Mouse (Mus musculus) erythroblast, adult 5-6 weeks (primary cell): Measurements from ENCODE around the gene Lrrc8c. TPM values are rescaled to one million over a fixed set of nuclear protein-coding genes. Genes with fewer than 3 reads are reported as not detected.

Experiments used
- ATAC-seq: replicated peaks from 2 replicates; pipeline ENCODE4 v1.8.0; 2016; ENCODE audit warnings: moderate number of reproducible peaks, mild to moderate bottlenecking, moderate TSS enrichment, inconsistent platforms; ENCODE audit not compliant: poor library complexity, low FRiP score, severe bottlenecking
- total RNA-seq, 2 experiments: library from RNA; stranded (forward) in 1 of 2; stranded (reverse) in 1 of 2; fragments of 150-400 nt in 1 of 2; fragments of 200-764, 138-1000 nt in 1 of 2; gene quantifications; 2 replicates each; pipeline versions ENCODE4 v1.2.3 to v1.2.4; 2015 to 2017; ENCODE audit warnings: low replicate concordance in 2 of 2

Lrrc8c gene
- total RNA-seq, 2 experiments from 2014 or later, result 9.4 to 24.6 TPM

- ATAC-seq, result no peak
These were observed 18.8 kb upstream of the Lrrc8c start for GRCm38 (mm10) chr5:105500132-105501121.

- ATAC-seq, result no peak
These were observed 18.1 kb upstream of the Lrrc8c start for GRCm38 (mm10) chr5:105501136-105501535.

- ATAC-seq, result no peak
These were observed 10.4 kb upstream of the Lrrc8c start for GRCm38 (mm10) chr5:105508813-105509212.

- ATAC-seq, result no peak
These were observed 6.9 kb upstream of the Lrrc8c start for GRCm38 (mm10) chr5:105512297-105512696.

GRCm38 (mm10) chr5:105515532-105515931 lies 3.7 kb upstream of the Lrrc8c start:
- ATAC-seq, result no peak

GRCm38 (mm10) chr5:105516290-105516689 lies 2.9 kb upstream of the Lrrc8c start:
- no peak for ATAC-seq

- no peak for ATAC-seq
These were observed 1.1 kb upstream of the Lrrc8c start for GRCm38 (mm10) chr5:105517992-105518625.

- ATAC-seq, result peak; percentile 50
These were observed 527 bp upstream of the Lrrc8c start for GRCm38 (mm10) chr5:105518626-105519095.

GRCm38 (mm10) chr5:105519976-105520300 lies 750 bp downstream of the Lrrc8c start:
- ATAC-seq, result no peak

- no peak for ATAC-seq
These were observed 1.3 kb downstream of the Lrrc8c start for GRCm38 (mm10) chr5:105520442-105520965.

GRCm38 (mm10) chr5:105523452-105523851 lies 4.3 kb downstream of the Lrrc8c start:
- no peak for ATAC-seq

- ATAC-seq, result no peak
These were observed 5.8 kb downstream of the Lrrc8c start for GRCm38 (mm10) chr5:105525004-105525403.

GRCm38 (mm10) chr5:105526107-105526645 lies 7.0 kb downstream of the Lrrc8c start:
- ATAC-seq, result no peak

GRCm38 (mm10) chr5:105526766-105527165 lies 7.6 kb downstream of the Lrrc8c start:
- no peak for ATAC-seq

- peak; percentile 41 for ATAC-seq
These were observed 8.5 kb downstream of the Lrrc8c start for GRCm38 (mm10) chr5:105527477-105528331.

GRCm38 (mm10) chr5:105530576-105530975 lies 11.4 kb downstream of the Lrrc8c start:
- no peak for ATAC-seq

- no peak for ATAC-seq
These were observed 16.0 kb downstream of the Lrrc8c start for GRCm38 (mm10) chr5:105535186-105535585.

GRCm38 (mm10) chr5:105536172-105536571 lies 17.0 kb downstream of the Lrrc8c start:
- ATAC-seq, result no peak

- ATAC-seq, result no peak
These were observed 18.0 kb downstream of the Lrrc8c start for GRCm38 (mm10) chr5:105537101-105537723.
